Mouse (Mus musculus) liver, embryonic 14.5 days (tissue): ENCODE results near the gene Msl1. TPM values are rescaled to one million over a fixed set of nuclear protein-coding genes. Genes with fewer than 3 reads are reported as not detected.

Experiments
- ATAC-seq: fragments of 200-750 bp; cut with Nextera tagmentation; 2 replicates; pipeline ENCODE4 v1.8.0; 2017; ENCODE audit warnings: moderate number of reproducible peaks, mild to moderate bottlenecking, moderate library complexity; ENCODE audit not compliant: insufficient read depth
- DNase-seq, 3 experiments: peaks; one replicate each; pipeline ENCODE4 v3.0.0-alpha.2; 2012 to 2013; ENCODE audit warnings: low read depth in 3 of 3, low spot score in 3 of 3
- H3K27ac ChIP-seq: fragments of 300-500 bp; sonication (generic); 2 replicates; pipeline ENCODE4 v1.5.1; 2014; ENCODE audit warnings: moderate library complexity, mild to moderate bottlenecking, control low read depth, inconsistent platforms
- H3K27me3 ChIP-seq: fragments of 300-500 bp; sonication (generic); 2 replicates; pipeline ENCODE4 v1.6.1; 2014; ENCODE audit warnings: mild to moderate bottlenecking, low read length, moderate library complexity; ENCODE audit not compliant: control insufficient read depth, insufficient read depth
- H3K36me3 ChIP-seq: fragments of 300-500 bp; sonication (generic); replicated peaks from 2 replicates; pipeline ENCODE4 v1.6.1; 2014; ENCODE audit warnings: low read depth; ENCODE audit not compliant: control insufficient read depth, insufficient read depth
- H3K4me1 ChIP-seq, 2 experiments: fragments of 200-500 bp in 1 of 2; fragments of 300-500 bp in 1 of 2; sonication (generic) in 1 of 2; replicated peaks; 2 replicates each; pipeline ENCODE4 v1.6.1; 2012 to 2014; ENCODE audit warnings: antibody characterized with exemption in 1 of 2, inconsistent platforms in 1 of 2, low read length in 1 of 2; ENCODE audit not compliant: control insufficient read depth in 2 of 2, insufficient read depth in 2 of 2
- H3K4me2 ChIP-seq: fragments of 300-500 bp; sonication (generic); 2 replicates; pipeline ENCODE4 v1.6.1; 2014; ENCODE audit warnings: low read depth, mild to moderate bottlenecking, control low read depth, moderate library complexity
- H3K4me3 ChIP-seq, 2 experiments: fragments of 200-500 bp in 1 of 2; fragments of 300-500 bp in 1 of 2; sonication (generic) in 1 of 2; 2 replicates each; pipeline ENCODE4 v1.5.1; 2012 to 2014; ENCODE audit warnings: low read depth in 2 of 2, low read length in 2 of 2, mild to moderate bottlenecking in 2 of 2, control low read depth in 1 of 2, inconsistent platforms in 1 of 2, moderate library complexity in 1 of 2; ENCODE audit not compliant: insufficient read depth in 1 of 2
- H3K9ac ChIP-seq: fragments of 300-500 bp; sonication (generic); replicated peaks from 2 replicates; pipeline ENCODE4 v1.6.1; 2014; ENCODE audit warnings: mild to moderate bottlenecking, control low read depth, moderate library complexity
- H3K9me3 ChIP-seq: fragments of 300-500 bp; sonication (generic); 2 replicates; pipeline ENCODE4 v1.6.1; 2016; ENCODE audit warnings: low read length, mixed read lengths; ENCODE audit not compliant: control insufficient read depth
- CTCF ChIP-seq: IDR thresholded peaks from 2 replicates; pipeline ENCODE4 v1.5.1; 2016; ENCODE audit warnings: antibody characterized with exemption, low read depth, control low read depth
- EP300 ChIP-seq: IDR thresholded peaks from 2 replicates; pipeline ENCODE4 v1.6.1; 2016; ENCODE audit warnings: antibody characterized with exemption, low read depth
- WGBS: fragments of 180-500 bp; shearing (Covaris S2); extraction: QIAGEN DNeasy Blood & Tissue Kit; methylation state at CpG from one replicate; pipeline ENCODE4 v1.1.7; 2014; ENCODE audit not compliant: insufficient replicate concordance; 5-methylcytosine and 5-hydroxymethylcytosine counted together
- polyA plus RNA-seq, 2 experiments: library from polyadenylated mRNA; depleted of rRNA in 1 of 2; stranded (reverse) in 1 of 2; unstranded in 1 of 2; fragments of >200 nt; fragmentation: Nextera tagmentation in 1 of 2; extraction: Ambion mirVana in 1 of 2; gene quantifications; 2 replicates each; pipeline versions ENCODE4 v1.2.1 to v1.2.3; 2012 to 2014

Gene Msl1
- polyA plus RNA-seq, 2 experiments = 4.5 to 15.8 TPM

GRCm38 (mm10) chr11:98774582-98775347 is 20.6 kb upstream of the Msl1 start, which contains the start of gene Nr1d1:
TSS of gene Nr1d1 (minus strand) at chr11:98775333.
- H3K27ac ChIP-seq = peak within 1 kb of the TSS; percentile 35
- H3K9me3 ChIP-seq = no peaks in the 10 kb centered on the region
- H3K27me3 ChIP-seq = no peaks in the 10 kb centered on the region
- DNase-seq (no peak), ATAC-seq (no peak)
- TF ChIP-seq CTCF (no peak), EP300 (no peak)
- WGBS = 1% methylated on average over 22 of the region's 22 CpGs
- peak within 1 kb of the TSS; percentile 62 for H3K4me2 ChIP-seq
- H3K4me3 ChIP-seq = peak within 1 kb of the TSS; percentile 25 to 33
- H3K4me1 ChIP-seq = peaks cover 44 to 56% of the 10 kb centered on the region in 2 experiments
- no peaks in the 10 kb centered on the region for H3K36me3 ChIP-seq
- no peak within 1 kb of the TSS; the same call in 1 of the 2 replicates for H3K9ac ChIP-seq

DNA sequence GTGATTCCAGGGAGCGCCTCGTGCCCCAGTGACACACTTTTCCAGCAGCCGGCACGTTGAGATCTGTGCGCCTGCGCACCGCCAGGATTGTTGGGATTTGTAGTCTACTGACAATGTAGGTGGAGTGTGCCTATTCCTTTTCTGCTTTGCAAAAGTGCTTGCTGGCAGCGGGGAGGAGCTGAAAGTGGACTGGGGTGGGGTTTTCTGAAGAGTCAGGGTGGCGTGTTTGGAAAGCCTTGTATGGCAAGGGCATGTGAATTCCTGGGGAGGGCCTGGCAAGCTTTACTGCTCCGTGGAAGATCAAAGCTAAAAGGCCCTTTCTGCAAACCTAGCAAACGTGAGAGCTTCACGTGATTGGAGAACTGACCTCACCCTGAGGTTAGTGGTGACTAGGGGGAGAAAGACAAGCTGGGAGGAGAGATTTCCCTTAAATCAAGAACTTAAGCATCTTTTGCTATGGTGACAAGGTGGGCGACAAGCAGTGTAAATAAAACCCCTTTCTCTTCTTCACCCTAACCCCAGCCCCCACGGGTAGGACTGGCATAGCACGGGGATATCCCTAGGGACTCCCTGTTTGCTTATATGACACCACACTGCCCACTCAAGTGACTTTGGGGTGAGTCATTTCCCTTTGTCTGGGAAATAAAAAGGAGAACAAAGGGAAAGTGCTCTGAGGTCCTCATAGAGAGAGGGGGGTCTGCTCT is 19.8 kb upstream of the Msl1 start:
- DNase-seq (peak; percentile 71 to 83 (median 76)), ATAC-seq (peak; percentile 38)
- H3K4me3 ChIP-seq = peak overlapping the region; percentile 15 to 33
- H3K27me3 ChIP-seq = no peaks in the 10 kb centered on the region
- H3K4me1 ChIP-seq = peaks cover 41 to 52% of the 10 kb centered on the region in 2 experiments
- H3K9me3 ChIP-seq = no peaks in the 10 kb centered on the region
- H3K27ac ChIP-seq = peak overlapping the region; percentile 35
- WGBS = 3% methylated on average over 15 of the region's 15 CpGs
- H3K4me2 ChIP-seq = peak overlapping the region; percentile 62
- no peak overlapping the region; the same call in 1 of the 2 replicates for H3K9ac ChIP-seq
- H3K36me3 ChIP-seq = no peaks in the 10 kb centered on the region
- TF ChIP-seq CTCF = no peak
- TF ChIP-seq EP300 = no peak

GRCm38 (mm10) chr11:98776052-98776764 is 19.1 kb upstream of the Msl1 start:
- Histone ChIP-seq H3K4me1 (peaks cover 41 to 52% of the 10 kb centered on the region in 2 experiments), H3K27me3 (no peaks in the 10 kb centered on the region), H3K4me3 (no peak overlapping the region; a peak in 1 of 4 replicates), H3K4me2 (peak overlapping the region; percentile 62), H3K9ac (no peak overlapping the region), H3K36me3 (no peaks in the 10 kb centered on the region), H3K9me3 (no peaks in the 10 kb centered on the region), H3K27ac (no peak overlapping the region; the same call in 1 of the 2 replicates)
- no peak for TF ChIP-seq CTCF
- TF ChIP-seq EP300 = no peak
- ATAC-seq (no peak), DNase-seq (no peak)
- 42% methylated on average over 12 of the region's 12 CpGs for WGBS

DNA sequence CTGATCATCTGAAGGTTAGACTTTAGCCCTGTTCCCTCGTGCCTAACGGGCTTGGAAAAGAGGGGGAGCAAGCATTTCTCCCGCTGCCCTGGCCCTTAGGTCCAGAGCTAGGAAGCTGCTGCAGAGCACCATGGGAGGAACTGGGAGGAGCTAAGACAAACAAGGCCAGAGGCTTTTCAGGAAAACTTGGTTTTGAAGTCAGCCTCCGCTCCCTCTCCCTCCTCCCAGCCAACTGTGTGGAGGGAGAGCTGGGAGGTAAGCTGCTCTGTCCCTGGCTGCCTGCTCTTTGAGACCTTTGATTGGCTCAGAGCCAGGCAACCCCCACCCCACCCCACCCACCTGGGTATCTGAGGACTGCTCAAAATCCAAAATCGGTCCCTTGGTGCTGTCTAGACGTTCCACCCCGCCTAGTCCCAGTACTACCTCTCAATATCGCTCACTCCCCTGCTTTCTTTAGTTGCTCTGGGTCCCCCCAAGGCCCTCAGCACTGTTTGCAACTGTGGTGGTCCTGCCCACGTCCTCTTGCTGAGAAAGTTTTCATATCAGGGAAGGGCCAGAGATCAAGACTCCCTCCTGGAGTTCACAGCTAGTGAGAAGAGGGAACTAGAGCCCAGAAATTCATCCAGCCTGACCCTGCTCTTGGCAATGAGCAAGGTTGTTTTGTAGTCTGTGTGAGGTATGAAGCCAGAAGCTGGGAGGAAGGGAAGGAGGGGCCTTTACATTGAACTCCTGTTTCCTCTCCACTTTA is 18.3 kb upstream of the Msl1 start:
- H3K4me1 ChIP-seq = peaks cover 41 to 55% of the 10 kb centered on the region in 2 experiments
- no peaks in the 10 kb centered on the region for H3K27me3 ChIP-seq
- no peaks in the 10 kb centered on the region for H3K36me3 ChIP-seq
- TF ChIP-seq CTCF (no peak), EP300 (no peak)
- H3K27ac ChIP-seq = peak overlapping the region; percentile 6; the same call in 1 of the 2 replicates
- H3K9ac ChIP-seq = no peak overlapping the region
- no peaks in the 10 kb centered on the region for H3K9me3 ChIP-seq
- no peak overlapping the region for H3K4me3 ChIP-seq
- 10% methylated on average over 9 of the region's 9 CpGs for whole genome bisulfite sequencing
- ATAC-seq (no peak), DNase-seq (no peak)
- H3K4me2 ChIP-seq = peak overlapping the region; percentile 31
